Mouse (Mus musculus) adrenal gland, adult 2 months (tissue): ENCODE measurements around the gene Ccdc150. TPM values are rescaled to one million over a fixed set of nuclear protein-coding genes. Genes with fewer than 3 reads are reported as not detected.

ENCODE experiments used
- DNase-seq: peaks from one replicate; pipeline ENCODE4 v3.0.0; 2021
- long read RNA-seq: library from polyadenylated mRNA; stranded (forward); transcript quantifications from one replicate; pipeline ENCODE4 v2.0.0, GENCODE M21; 2021
- polyA plus RNA-seq: library from polyadenylated mRNA; depleted of rRNA; stranded (reverse); fragments of >200 nt; gene quantifications from 2 replicates; pipeline ENCODE4 v1.2.3, GENCODE M21; 2012; rRNA removed
- total RNA-seq, 2 experiments: library from RNA; stranded (reverse); gene quantifications; 2 replicates each; pipeline ENCODE4 v1.2.3; 2021

Gene Ccdc150
- total RNA-seq, result under 1 TPM in 1 of 2 experiments, not detected in 1; 0.17 TPM
- not detected in 2 replicates for polyA plus RNA-seq
- long read RNA-seq, result 0 reads

- peak; percentile 98 for DNase-seq
Observed at GRCm38 (mm10) chr1:54250158-54250866, at the start of gene Ccdc150. Ccdc150 (plus strand) TSS chr1:54250683.

GRCm38 (mm10) chr1:54220273-54220672, 30.2 kb upstream of the Ccdc150 start:
- DNase-seq, result no peak

- DNase-seq, result no peak
Observed at GRCm38 (mm10) chr1:54242722-54243121, 7.8 kb upstream of the Ccdc150 start.

- no peak for DNase-seq
Observed at GRCm38 (mm10) chr1:54275552-54275951, 25.1 kb downstream of the Ccdc150 start.

GRCm38 (mm10) chr1:54279628-54280027, 29.1 kb downstream of the Ccdc150 start:
- DNase-seq, result no peak

GRCm38 (mm10) chr1:54280651-54281050, 30.2 kb downstream of the Ccdc150 start:
- DNase-seq, result no peak

- DNase-seq, result no peak
Observed at GRCm38 (mm10) chr1:54306404-54306803, 55.9 kb downstream of the Ccdc150 start.

- DNase-seq, result no peak
Observed at GRCm38 (mm10) chr1:54326647-54327046, 76.2 kb downstream of the Ccdc150 start.

GRCm38 (mm10) chr1:54327876-54328545, 77.5 kb downstream of the Ccdc150 start:
- no peak for DNase-seq

GRCm38 (mm10) chr1:54332988-54333387, 82.5 kb downstream of the Ccdc150 start:
- peak; percentile 10 for DNase-seq

- DNase-seq, result no peak
Observed at GRCm38 (mm10) chr1:54354786-54355185, 104.3 kb downstream of the Ccdc150 start.

GRCm38 (mm10) chr1:54355485-54355884, 105.0 kb downstream of the Ccdc150 start:
- no peak for DNase-seq

GRCm38 (mm10) chr1:54356566-54356965, 106.1 kb downstream of the Ccdc150 start:
- DNase-seq, result no peak

GRCm38 (mm10) chr1:54377506-54378051, 127.1 kb downstream of the Ccdc150 start:
- DNase-seq, result no peak

- peak; percentile 40 for DNase-seq
Observed at GRCm38 (mm10) chr1:54380978-54381914, 130.8 kb downstream of the Ccdc150 start.

GRCm38 (mm10) chr1:54384221-54384620, 133.7 kb downstream of the Ccdc150 start:
- no peak for DNase-seq

GRCm38 (mm10) chr1:54402736-54403135, 152.3 kb downstream of the Ccdc150 start:
- DNase-seq, result no peak

Other genes starting within 250 kb of the Ccdc150 start
- 1 to 10 TPM; 7.2 to 9.1 TPM for gene Hecw2, start 55.5 kb upstream of the Ccdc150 start, total RNA-seq
- 0.81 and 0.89 TPM in 2 replicates for gene Hecw2, start 55.5 kb upstream of the Ccdc150 start, polyA plus RNA-seq
- gene Gtf3c3, start 188.3 kb downstream of the Ccdc150 start, total RNA-seq, result 10 to 100 TPM; 17.9 to 20.4 TPM
- 1.6 TPM in 2 replicates for gene Gtf3c3, start 188.3 kb downstream of the Ccdc150 start, polyA plus RNA-seq